In the genomic region with DNA sequence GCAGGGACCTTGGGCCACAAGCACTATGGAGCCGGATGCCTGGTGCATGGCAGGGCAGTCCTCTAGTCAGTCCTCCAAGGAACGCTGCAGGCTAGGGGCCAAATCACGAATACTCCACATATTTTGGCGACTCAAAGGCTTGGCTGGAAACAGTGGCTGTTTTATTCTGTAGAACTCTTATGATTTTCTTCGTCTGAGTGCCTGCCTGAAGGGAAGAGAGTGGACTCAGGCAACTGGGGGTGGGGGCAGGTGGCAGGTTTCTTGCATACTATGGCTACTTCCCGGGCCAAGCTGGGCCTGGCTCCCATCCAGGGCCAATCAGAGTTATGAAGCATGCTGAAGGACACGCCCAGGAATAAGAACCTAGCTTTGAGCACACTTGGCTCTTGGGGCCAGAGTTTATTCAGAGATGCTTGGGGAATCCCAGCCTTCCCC, we compare ENCODE assay signal across 8 mouse cellular contexts. TPM values are rescaled to one million over a fixed set of nuclear protein-coding genes. Genes with fewer than 3 reads are reported as not detected.
DNase-seq lines count a peak whose midpoint lies in the region; ATAC-seq and TF ChIP-seq lines count a peak whose summit lies in the region.

No protein-coding gene starts in this region.

- no peak for TF ChIP-seq CTCF in gastrocnemius, adult 2 months (IDR thresholded peaks at IDR 0.05)

- peaks cover 3% of the 10 kb centered on the region; the same call in 1 of the 2 replicates for H3K4me1 ChIP-seq in kidney, embryonic 14.5 days (ENCODE audit: control insufficient read depth, insufficient read depth, low read length)

- DNase-seq in kidney, adult 11 months = peak; percentile 58
- peak; percentile 70 for DNase-seq in gastrocnemius, adult 2 months
- peak; percentile 39 for DNase-seq in kidney, adult 9 months
- peak; percentile 44 for DNase-seq in skeletal muscle tissue, adult 2 months (ENCODE audit: low read depth, low spot score)
- no peak for DNase-seq in B cell, adult 2 months
- no peak for DNase-seq in thymus, adult 18-20 months
- no peak for DNase-seq in left cerebral cortex, postnatal 10 days (ENCODE audit: extremely low spot score in 1 of 2, low spot score in 2 of 2)

- H3K9me3 ChIP-seq in kidney, embryonic 14.5 days (ENCODE audit: control insufficient read depth, low read length) = no peaks in the 10 kb centered on the region

- H3K27ac ChIP-seq in kidney, embryonic 14.5 days (ENCODE audit: low read depth, low read length) = no peak overlapping the region
- peak overlapping the region; percentile 56; the same call in 1 of the 2 replicates for H3K27ac ChIP-seq in gastrocnemius, adult 2 months

- H3K36me3 ChIP-seq in kidney, embryonic 14.5 days (ENCODE audit: control insufficient read depth, insufficient read depth, low read length) = no peaks in the 10 kb centered on the region

- intact Hi-C loops in gastrocnemius, adult 2 months (cut with DNase I) = no loop called here
- intact Hi-C loops in left cerebral cortex, postnatal 10 days (cut with DNase I) = no loop called here

- H3K9ac ChIP-seq in kidney, embryonic 14.5 days (ENCODE audit: low read depth, low read length) = no peak overlapping the region

- no peak overlapping the region for H3K4me2 ChIP-seq in kidney, embryonic 14.5 days (replicated peaks; ENCODE audit: low read depth, low read length)

- H3K4me3 ChIP-seq in kidney, embryonic 14.5 days (ENCODE audit: low read length) = no peak overlapping the region
- no peak overlapping the region for H3K4me3 ChIP-seq in gastrocnemius, adult 2 months

- 48% methylated on average over 7 of the region's 7 CpGs for WGBS in kidney, embryonic 14.5 days

- H3K27me3 ChIP-seq in kidney, embryonic 14.5 days (ENCODE audit: control insufficient read depth, insufficient read depth, low read length) = no peaks in the 10 kb centered on the region

- no peak for ATAC-seq in kidney, embryonic 14.5 days (ENCODE audit: low FRiP score, low TSS enrichment)

RNA-seq across cellular contexts. Expression of a gene that starts 27.1 kb away (rescaled TPM):
- polyA plus RNA-seq in kidney, embryonic 14.5 days (2014; fragmentation: Nextera tagmentation; extraction: Ambion mirVana) = 57.7 and 70.2 TPM in 2 replicates
- total RNA-seq in gastrocnemius, adult 2 months (2021) = 10 to 100 TPM; 17.8 to 27.4 TPM
- 10 to 100 TPM; 54.6 to 58.0 TPM for total RNA-seq in left cerebral cortex, postnatal 10 days (2021)

Comparison
In these comparisons a context has a peak if more than half of its experiments do, and no peak if none do; other contexts are left out.
1. DNase-seq: peak in kidney, adult 11 months (single experiment), gastrocnemius, adult 2 months (single experiment), kidney, adult 9 months (single experiment) and skeletal muscle tissue, adult 2 months (single experiment); none in B cell, adult 2 months (0 of 2), thymus, adult 18-20 months (0 of 2) and left cerebral cortex, postnatal 10 days (0 of 2).